Mouse (Mus musculus): ENCODE results near the gene Stag3. TPM values are rescaled to one million over a fixed set of nuclear protein-coding genes. Genes with fewer than 3 reads are reported as not detected.
A peak's percentile ranks its signal among the peaks of the same experiment; 100 is the strongest.

Gene Stag3
- polyA plus RNA-seq, 1 experiment from 2014 or later = 6.3 TPM

DNA sequence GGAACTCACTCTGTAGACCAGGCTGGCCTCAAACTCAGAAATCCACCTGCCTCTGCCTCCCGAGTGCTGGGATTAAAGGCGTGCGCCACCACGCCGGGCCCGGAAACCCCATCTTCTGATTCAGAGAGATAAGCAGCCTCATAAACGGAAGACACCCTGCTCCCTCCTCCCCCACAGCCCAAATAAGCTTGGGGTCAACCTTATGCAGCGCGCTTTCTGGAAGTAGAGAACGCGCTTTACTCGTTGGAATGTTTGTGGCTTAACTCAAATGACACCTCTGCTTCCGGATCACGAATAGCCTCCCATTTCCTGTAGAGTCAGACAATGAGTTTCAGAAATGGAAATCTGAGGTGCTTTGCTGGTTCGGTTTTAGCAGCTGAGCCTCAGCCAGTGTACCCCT lies 789 bp downstream of the Stag3 start:
- H3K4me1 ChIP-seq (ENCODE audit: insufficient read depth) = peaks cover 7% of the 10 kb centered on the region
- TF ChIP-seq CTCF (IDR thresholded peaks at IDR 0.05; ENCODE audit: low read depth) = no peak
- 89% methylated on average over 15 of the region's 15 CpGs for WGBS
- H3K4me3 ChIP-seq (ENCODE audit: low read depth, low read length) = no peak overlapping the region
- DNase-seq (no peak), ATAC-seq (ENCODE audit: insufficient read depth) (no peak)
- H3K9ac ChIP-seq = no peak overlapping the region
- peaks cover 15% of the 10 kb centered on the region; the same call in 1 of the 2 replicates for H3K36me3 ChIP-seq (ENCODE audit: insufficient read depth)
- peaks cover 9% of the 10 kb centered on the region; the same call in 1 of the 2 replicates for H3K9me3 ChIP-seq (ENCODE audit: low read depth, low read length)
- H3K4me2 ChIP-seq = no peak overlapping the region; the same call in 1 of the 2 replicates
- H3K27ac ChIP-seq (ENCODE audit: low read depth) = no peak overlapping the region
- H3K27me3 ChIP-seq (ENCODE audit: insufficient read depth, low read length) = no peaks in the 10 kb centered on the region; the same call in 1 of the 2 replicates

DNA sequence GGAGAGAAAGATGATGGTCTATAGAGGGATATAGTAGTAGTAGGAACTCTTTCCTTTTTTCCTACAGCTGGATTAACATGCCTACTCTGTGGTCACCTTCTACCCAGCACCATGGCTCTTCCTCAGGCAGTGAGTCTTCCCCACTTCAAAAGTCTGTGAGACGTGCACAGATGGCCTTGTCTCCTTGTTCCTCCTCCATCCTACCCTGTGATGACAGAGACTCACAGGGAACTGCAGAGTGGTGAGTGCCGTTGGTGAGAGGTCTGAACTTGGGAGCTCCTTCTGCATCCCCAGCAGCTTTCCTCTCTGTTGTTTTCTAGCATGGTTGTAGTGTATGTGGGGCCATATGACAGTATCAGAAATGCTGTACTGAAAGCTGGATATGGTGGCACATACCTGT lies 1.8 kb downstream of the Stag3 start:
- Histone ChIP-seq H3K27me3 (ENCODE audit: insufficient read depth, low read length) (no peaks in the 10 kb centered on the region; the same call in 1 of the 2 replicates), H3K27ac (ENCODE audit: low read depth) (no peak overlapping the region), H3K4me1 (ENCODE audit: insufficient read depth) (peaks cover 5% of the 10 kb centered on the region), H3K4me2 (no peak overlapping the region), H3K4me3 (ENCODE audit: low read depth, low read length) (no peak overlapping the region), H3K9me3 (ENCODE audit: low read depth, low read length) (peaks cover 9% of the 10 kb centered on the region; the same call in 1 of the 2 replicates), H3K9ac (no peak overlapping the region), H3K36me3 (ENCODE audit: insufficient read depth) (peaks cover 5% of the 10 kb centered on the region; the same call in 1 of the 2 replicates)
- ATAC-seq (ENCODE audit: insufficient read depth) = no peak
- DNase-seq = no peak
- no peak for TF ChIP-seq CTCF (IDR thresholded peaks at IDR 0.05; ENCODE audit: low read depth)
- WGBS = 70% methylated on average over 2 of the region's 2 CpGs

DNA sequence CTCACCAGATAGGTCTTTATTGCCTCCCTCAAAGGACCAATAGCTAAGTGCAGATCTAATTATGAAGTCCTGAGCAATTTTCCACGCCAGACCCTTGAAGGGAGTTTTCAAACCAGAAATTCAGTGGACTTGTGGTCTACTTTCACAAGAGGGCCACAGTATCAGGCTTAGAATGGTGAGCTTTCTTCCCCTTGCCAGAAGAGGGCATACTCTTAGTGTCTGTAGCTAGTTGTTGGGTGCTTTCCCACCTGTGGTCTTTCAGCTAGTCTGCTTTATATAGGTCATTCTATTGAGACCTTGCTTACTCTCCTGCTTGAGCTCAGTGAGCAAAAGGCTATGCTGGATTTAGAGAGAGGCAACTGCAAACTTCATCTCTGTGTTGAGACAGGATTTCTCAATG lies 3.5 kb downstream of the Stag3 start:
- no peaks in the 10 kb centered on the region; the same call in 1 of the 2 replicates for H3K27me3 ChIP-seq (ENCODE audit: insufficient read depth, low read length)
- no peak for TF ChIP-seq CTCF (IDR thresholded peaks at IDR 0.05; ENCODE audit: low read depth)
- ATAC-seq (ENCODE audit: insufficient read depth) (no peak), DNase-seq (no peak)
- peaks cover 9% of the 10 kb centered on the region; the same call in 1 of the 2 replicates for H3K9me3 ChIP-seq (ENCODE audit: low read depth, low read length)
- H3K4me3 ChIP-seq (ENCODE audit: low read depth, low read length) = no peak overlapping the region
- H3K4me1 ChIP-seq (ENCODE audit: insufficient read depth) = peaks cover 5% of the 10 kb centered on the region
- H3K4me2 ChIP-seq = no peak overlapping the region
- no peaks in the 10 kb centered on the region for H3K36me3 ChIP-seq (ENCODE audit: insufficient read depth)
- no peak overlapping the region for H3K27ac ChIP-seq (ENCODE audit: low read depth)
- H3K9ac ChIP-seq = no peak overlapping the region
- 58% methylated on average over 1 of the region's 1 CpGs for WGBS

DNA sequence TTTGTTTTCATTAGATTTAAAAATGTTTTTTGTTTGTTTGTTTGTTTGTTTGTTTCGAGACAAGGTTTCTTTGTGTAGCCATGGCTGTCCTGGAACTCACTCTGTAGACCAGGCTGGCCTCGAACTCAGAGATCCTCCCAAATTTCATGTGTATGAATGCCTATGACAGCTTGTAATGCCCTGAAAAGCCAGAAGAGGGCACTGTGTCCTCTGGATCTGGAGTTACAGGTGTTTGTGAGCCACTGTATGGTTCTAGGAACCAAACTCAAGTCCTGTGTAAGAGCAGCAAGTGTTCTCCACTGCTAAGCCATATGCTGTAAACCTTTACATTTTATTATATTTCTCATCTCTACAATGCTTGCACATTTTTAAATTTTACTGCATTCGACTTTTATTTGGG lies 7.8 kb downstream of the Stag3 start:
- H3K4me2 ChIP-seq = no peak overlapping the region
- no peaks in the 10 kb centered on the region for H3K4me1 ChIP-seq (ENCODE audit: insufficient read depth)
- 67% methylated on average over 3 of the region's 3 CpGs for WGBS
- DNase-seq = peak; percentile 18
- H3K27ac ChIP-seq (ENCODE audit: low read depth) = no peak overlapping the region
- H3K9me3 ChIP-seq (ENCODE audit: low read depth, low read length) = no peaks in the 10 kb centered on the region
- TF ChIP-seq CTCF (IDR thresholded peaks at IDR 0.05; ENCODE audit: low read depth) = peak; percentile 27; the same call in 1 of the 2 replicates
- H3K36me3 ChIP-seq (ENCODE audit: insufficient read depth) = no peaks in the 10 kb centered on the region
- no peak overlapping the region for H3K4me3 ChIP-seq (ENCODE audit: low read depth, low read length)
- no peak for ATAC-seq (ENCODE audit: insufficient read depth)
- H3K9ac ChIP-seq = no peak overlapping the region
- H3K27me3 ChIP-seq (ENCODE audit: insufficient read depth, low read length) = no peaks in the 10 kb centered on the region

GRCm38 (mm10) chr5:138291638-138292037 lies 11.6 kb downstream of the Stag3 start:
- no peak for ATAC-seq (ENCODE audit: insufficient read depth)
- H3K9me3 ChIP-seq (ENCODE audit: low read depth, low read length) = no peaks in the 10 kb centered on the region
- no peaks in the 10 kb centered on the region for H3K27me3 ChIP-seq (ENCODE audit: insufficient read depth, low read length)
- H3K4me2 ChIP-seq = no peak overlapping the region
- whole genome bisulfite sequencing = 67% methylated on average over 1 of the region's 1 CpGs
- TF ChIP-seq CTCF (IDR thresholded peaks at IDR 0.05; ENCODE audit: low read depth) = no peak
- no peak for DNase-seq
- H3K4me3 ChIP-seq (ENCODE audit: low read depth, low read length) = no peak overlapping the region
- no peak overlapping the region for H3K9ac ChIP-seq
- no peak overlapping the region for H3K27ac ChIP-seq (ENCODE audit: low read depth)
- no peaks in the 10 kb centered on the region for H3K36me3 ChIP-seq (ENCODE audit: insufficient read depth)
- H3K4me1 ChIP-seq (ENCODE audit: insufficient read depth) = no peaks in the 10 kb centered on the region

GRCm38 (mm10) chr5:138294158-138294557 lies 14.1 kb downstream of the Stag3 start:
- Histone ChIP-seq H3K4me1 (ENCODE audit: insufficient read depth) (no peaks in the 10 kb centered on the region), H3K9me3 (ENCODE audit: low read depth, low read length) (no peaks in the 10 kb centered on the region), H3K27ac (ENCODE audit: low read depth) (no peak overlapping the region), H3K27me3 (ENCODE audit: insufficient read depth, low read length) (no peaks in the 10 kb centered on the region), H3K36me3 (ENCODE audit: insufficient read depth) (no peaks in the 10 kb centered on the region), H3K9ac (no peak overlapping the region), H3K4me3 (ENCODE audit: low read depth, low read length) (no peak overlapping the region), H3K4me2 (no peak overlapping the region)
- DNase-seq (no peak), ATAC-seq (ENCODE audit: insufficient read depth) (no peak)
- TF ChIP-seq CTCF (IDR thresholded peaks at IDR 0.05; ENCODE audit: low read depth) = no peak

GRCm38 (mm10) chr5:138299613-138300012 lies 19.6 kb downstream of the Stag3 start:
- Histone ChIP-seq H3K4me3 (ENCODE audit: low read depth, low read length) (no peak overlapping the region), H3K27ac (ENCODE audit: low read depth) (no peak overlapping the region), H3K36me3 (ENCODE audit: insufficient read depth) (no peaks in the 10 kb centered on the region), H3K9me3 (ENCODE audit: low read depth, low read length) (no peaks in the 10 kb centered on the region), H3K9ac (no peak overlapping the region), H3K4me1 (ENCODE audit: insufficient read depth) (no peaks in the 10 kb centered on the region), H3K27me3 (ENCODE audit: insufficient read depth, low read length) (no peaks in the 10 kb centered on the region), H3K4me2 (no peak overlapping the region)
- DNase-seq (no peak), ATAC-seq (ENCODE audit: insufficient read depth) (no peak)
- WGBS = 81% methylated on average over 2 of the region's 2 CpGs
- TF ChIP-seq CTCF (IDR thresholded peaks at IDR 0.05; ENCODE audit: low read depth) = no peak

- WGBS = 80% methylated on average over 3 of the region's 3 CpGs
- DNase-seq = no peak
These were observed 32.8 kb downstream of the Stag3 start for GRCm38 (mm10) chr5:138312795-138313194.

More at GRCm38 (mm10) chr5:138312795-138313194, 32.8 kb downstream of the Stag3 start:
- no peak for ATAC-seq (ENCODE audit: insufficient read depth)
- TF ChIP-seq CTCF (IDR thresholded peaks at IDR 0.05; ENCODE audit: low read depth) = no peak
- Histone ChIP-seq H3K9ac (no peak overlapping the region), H3K9me3 (ENCODE audit: low read depth, low read length) (no peaks in the 10 kb centered on the region), H3K4me1 (ENCODE audit: insufficient read depth) (no peaks in the 10 kb centered on the region), H3K4me3 (ENCODE audit: low read depth, low read length) (no peak overlapping the region), H3K4me2 (no peak overlapping the region), H3K27ac (ENCODE audit: low read depth) (no peak overlapping the region), H3K27me3 (ENCODE audit: insufficient read depth, low read length) (no peaks in the 10 kb centered on the region), H3K36me3 (ENCODE audit: insufficient read depth) (no peaks in the 10 kb centered on the region)

Data from lung, embryonic 14.5 days (tissue).